Mouse (Mus musculus): ENCODE data around the gene Chrdl2.

Chrdl2 gene

DNA sequence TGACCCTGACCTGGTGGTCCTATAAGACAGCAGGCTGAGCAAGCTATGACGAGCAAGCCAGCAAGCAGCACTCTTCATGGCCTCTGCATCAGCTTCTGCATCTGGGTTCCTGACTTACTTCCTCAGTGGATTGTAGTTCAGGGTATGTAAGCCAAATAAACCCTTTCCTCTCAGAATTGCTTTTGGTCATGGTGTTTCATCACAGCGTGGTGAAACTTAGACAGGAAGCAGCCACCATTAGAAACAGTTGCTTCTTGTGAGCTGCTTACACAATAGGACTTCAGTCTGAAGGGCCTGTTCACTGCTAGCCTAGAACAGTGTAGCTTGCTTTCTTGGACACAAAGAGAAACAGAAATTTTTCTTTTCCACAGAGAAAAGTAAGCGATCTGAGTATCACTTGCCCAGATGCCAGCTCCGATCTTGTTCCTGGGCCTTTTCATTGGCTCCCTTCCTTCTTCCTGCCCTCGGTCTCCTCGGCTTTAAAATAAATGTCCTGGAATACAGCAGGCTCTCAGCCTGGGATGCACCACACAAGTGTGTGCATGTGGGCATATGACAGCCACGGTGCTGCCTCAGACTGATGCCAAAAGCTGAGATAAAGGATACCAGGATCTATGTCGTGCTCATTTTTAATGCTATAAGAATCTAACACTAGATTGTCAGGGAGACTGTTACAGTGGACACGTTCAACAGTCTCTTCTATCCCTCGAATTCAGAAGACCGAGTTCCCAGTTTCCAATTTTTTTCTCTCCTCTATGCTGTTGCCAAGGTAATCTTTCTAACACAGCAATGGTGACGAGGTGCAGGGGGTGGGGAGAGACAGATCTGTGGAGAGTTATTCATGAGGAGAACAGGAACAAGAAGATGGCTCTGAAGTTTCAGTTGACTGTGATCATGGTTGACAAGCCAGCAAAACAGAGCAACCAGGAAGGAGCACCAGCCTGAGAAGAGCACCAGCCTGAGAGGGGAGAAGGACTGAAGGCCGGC, 23.4 kb upstream of the Chrdl2 start:
- no peak for DNase-seq (ENCODE audit: low spot score in 2 of 2)

DNA sequence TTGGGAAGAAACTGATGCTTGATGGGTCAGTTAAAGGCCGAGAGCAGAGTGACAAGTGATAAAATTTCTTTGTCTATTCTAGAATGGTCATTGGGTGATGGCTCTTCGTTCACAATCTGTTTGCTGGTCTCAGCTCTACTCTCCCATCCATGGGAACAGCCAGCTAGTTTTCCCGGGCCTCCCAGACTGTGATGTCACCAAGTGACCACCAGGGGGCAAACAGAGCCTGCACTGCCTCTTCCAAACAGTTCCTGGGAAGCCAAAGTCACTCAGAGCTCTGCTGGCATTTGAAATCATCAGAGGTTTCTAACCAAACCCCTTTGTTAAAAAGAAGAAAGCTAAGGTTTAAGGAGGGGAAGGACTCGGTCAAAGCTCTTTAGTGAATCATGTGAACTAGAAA, 17.2 kb upstream of the Chrdl2 start:
- DNase-seq (ENCODE audit: low spot score in 2 of 2): no peak

DNA sequence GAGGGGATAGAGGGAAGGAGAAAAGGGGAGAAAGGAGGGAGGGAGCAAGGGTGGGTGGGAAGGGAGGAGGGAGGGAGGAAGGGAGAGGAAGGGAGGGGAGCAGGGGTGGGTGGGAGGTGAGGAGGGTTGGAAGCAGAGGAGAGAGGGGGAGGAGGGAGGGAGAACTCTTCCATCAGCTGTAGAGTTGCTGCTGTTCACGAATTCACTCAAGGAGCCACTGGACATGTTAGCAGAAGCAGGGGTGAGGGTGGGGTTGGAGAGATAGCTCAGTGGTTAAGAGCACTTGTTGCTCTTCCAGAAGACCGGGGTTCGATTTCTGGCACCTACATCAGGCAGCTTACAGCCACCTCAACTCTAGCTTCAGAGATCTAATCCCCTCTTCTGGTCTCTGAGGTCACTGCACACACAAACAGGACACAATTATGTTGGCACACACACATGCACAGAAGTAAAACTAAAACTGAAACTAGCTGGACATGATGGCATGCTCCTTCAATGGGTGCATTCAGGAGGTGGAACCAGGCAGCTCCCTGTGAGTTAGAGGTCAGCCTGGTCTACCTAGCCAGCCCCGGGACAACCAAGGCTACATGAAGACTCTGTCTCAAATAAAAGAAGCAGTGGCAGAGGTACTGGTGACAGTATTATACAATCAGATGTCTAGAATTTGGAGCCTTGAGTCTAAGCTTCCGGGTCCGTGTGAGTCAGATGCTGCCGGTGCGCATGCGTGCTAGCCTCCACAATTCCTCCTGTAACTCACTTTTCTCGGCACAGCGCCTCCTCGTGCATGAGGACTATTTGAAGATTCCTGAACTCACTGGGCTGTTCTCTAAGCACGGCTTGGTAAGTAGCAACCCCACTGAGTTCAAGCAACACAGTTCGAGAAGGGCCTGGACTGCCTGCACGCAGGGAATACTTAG, 15.9 kb upstream of the Chrdl2 start:
- no peak for DNase-seq (ENCODE audit: low spot score in 2 of 2)

DNA sequence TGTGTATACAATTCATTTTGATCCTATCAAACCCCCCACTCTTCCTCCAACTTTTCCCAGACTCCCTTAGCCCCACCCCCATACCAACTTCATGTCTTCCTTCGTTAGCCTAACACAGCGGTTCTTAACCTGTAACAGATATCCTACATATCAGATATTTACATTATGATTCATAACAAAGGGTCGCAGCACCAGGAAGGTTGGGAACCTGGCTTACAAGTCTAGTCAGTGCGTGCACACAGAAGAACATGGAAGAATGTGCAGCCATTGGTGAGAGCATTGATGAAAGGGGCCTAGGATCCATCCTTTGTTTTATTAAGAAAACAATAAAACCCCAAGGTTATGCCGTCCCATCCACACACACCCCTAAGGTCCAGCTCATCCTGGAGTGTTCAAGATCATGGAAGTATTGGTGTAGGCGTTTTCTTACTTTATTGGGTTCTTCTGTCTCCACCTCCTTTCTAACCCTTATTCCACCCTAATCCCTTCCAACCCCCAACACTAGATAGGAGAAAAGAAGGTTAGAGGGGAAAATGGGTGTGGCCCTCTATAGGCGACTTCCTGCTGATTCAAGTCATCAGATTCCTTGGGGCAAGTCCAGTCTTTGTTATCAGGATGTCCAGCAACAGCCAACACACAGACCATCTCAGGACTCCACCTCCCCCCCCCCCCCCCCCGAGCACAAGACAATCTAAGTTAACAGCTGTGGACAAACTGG, 14.8 kb upstream of the Chrdl2 start:
- DNase-seq (ENCODE audit: low spot score in 2 of 2): no peak

DNA sequence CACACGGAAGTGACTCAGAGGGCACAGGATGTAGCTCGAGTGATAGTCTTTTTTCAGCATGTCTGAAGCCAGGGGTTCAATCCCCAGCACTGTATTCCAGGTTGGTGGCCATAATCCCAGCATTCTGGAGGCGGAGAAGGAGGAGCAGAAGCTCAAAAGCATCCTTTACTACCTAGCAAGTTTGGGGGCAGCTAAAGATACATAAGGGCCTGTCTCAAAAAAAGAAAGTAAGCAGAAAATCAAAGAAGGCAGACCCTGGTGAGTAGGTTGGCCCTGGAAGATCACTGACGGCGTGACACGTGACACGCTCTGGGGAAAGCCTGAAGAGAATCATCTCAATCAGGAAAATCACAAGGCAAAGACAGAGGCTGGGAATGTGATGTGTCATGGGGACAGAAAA, 12.8 kb upstream of the Chrdl2 start:
- no peak for DNase-seq (ENCODE audit: low spot score in 2 of 2)

DNA sequence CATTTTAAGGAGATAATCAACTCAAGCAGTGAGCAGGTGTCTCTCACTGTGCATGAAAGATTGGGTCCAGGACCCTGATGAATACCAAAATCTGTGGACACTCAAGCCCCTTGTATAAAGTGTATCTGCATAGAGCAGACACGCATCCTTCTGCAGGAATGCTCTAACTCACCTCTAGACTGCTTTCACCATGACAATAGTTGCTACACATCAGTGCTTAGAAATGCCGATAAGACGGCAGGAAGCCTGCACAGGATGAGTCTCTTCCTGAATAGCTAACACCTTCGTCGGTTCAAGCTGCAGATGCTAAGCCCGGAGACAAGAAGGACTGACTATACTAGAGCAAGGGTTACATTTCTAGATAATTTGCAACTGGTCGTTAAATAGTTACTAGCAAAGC, 10.8 kb upstream of the Chrdl2 start:
- DNase-seq (ENCODE audit: low spot score in 2 of 2): no peak

DNA sequence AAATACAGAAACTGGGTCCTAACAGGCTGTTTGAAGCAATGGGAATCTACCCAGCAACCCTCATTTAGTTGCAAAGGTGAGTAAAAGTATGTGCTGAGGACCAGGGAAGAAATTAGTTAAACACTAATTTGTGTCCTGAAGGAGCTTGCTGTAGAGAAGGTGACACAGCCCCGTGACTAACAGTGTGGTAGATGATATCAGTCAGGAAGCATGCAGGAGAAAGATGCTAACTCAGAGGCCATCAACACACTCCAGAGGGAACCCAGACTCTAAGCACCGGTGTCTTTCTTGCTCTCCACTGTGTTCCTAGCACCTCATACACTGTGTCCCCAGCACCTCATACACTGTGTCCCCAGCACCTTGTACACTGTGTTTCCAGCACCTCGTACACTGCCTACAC, 7.3 kb upstream of the Chrdl2 start:
- DNase-seq (ENCODE audit: low spot score in 2 of 2): no peak

DNA sequence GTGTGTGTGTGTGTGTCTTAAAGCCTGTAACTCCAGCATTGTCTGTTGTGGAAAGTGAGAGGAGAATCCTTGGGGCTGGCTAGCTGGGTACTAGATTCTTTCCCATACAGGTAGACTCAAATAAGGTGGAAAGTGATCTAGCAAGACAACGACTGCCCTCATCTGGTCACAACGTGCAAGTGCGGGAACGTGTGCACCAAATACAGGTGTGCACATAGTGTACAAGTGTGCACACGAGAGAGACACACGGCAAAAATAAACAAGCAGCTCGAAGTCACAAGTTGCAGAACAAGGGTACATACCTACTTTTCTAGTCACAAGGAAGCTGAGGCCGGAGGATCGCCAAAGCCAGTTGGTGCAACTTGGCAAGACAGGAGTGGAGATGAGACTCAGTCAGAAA, 2.2 kb upstream of the Chrdl2 start:
- DNase-seq (ENCODE audit: low spot score in 2 of 2): no peak

DNA sequence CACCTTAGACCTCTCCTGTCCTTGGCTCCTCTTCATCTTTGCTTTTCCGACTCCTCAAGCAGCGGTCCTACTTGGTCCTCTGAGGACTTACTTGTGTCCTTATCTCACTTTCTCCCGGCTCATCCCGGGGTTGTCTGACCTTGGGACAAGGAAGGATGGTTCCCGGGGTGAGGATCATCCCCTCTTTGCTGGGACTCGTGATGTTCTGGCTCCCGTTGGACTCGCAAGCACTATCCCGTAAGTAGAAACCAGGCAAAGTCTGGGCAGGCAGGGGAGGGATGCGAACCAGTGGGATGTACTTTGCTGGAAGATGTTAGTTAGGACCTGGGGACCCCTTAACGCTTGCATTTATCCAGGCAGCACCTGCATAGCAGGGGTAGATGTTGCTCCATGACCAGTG, 439 bp downstream of the Chrdl2 start:
- DNase-seq (ENCODE audit: low spot score in 2 of 2): no peak

DNA sequence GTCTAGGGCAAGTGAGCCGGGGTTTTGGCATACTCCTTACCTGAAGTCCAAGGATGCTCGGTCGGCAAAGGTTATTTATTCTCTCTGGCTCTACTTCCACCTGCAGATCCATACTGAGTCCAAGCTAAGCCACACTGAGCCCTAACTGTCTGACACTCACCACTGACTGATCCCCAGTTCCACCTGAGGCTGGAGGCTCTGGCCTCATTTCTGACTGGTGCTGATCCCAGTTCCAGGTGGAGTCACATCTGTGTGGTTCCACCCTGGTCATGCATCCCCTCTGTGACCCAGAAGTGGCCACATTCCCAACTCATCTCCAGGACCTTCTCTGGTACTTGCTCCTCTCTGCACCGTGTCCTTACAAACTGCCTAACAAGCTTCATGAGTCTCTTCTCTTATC, 2.8 kb downstream of the Chrdl2 start:
- no peak for DNase-seq (ENCODE audit: low spot score in 2 of 2)

DNA sequence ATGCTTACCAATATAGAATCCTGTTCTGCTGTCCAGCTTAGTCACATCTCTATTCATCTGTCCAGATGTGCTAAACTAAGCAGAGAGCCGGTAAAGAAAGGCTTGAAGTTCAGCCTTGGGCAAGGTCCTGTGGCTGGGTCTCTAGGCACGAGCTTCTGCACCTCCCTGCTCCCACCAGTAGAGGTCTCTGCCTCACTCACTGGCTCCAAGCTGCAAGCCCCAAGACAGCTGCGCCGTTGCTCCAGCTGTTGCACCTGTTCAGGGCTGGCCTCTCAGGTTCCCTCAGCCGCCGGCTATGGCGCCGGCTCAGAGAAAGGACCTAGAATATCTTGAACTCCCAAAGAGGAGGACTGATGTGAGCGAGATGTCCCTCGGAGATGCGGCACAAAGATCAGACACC, 3.7 kb downstream of the Chrdl2 start:
- DNase-seq (ENCODE audit: low spot score in 2 of 2): peak; percentile 24 to 32

DNA sequence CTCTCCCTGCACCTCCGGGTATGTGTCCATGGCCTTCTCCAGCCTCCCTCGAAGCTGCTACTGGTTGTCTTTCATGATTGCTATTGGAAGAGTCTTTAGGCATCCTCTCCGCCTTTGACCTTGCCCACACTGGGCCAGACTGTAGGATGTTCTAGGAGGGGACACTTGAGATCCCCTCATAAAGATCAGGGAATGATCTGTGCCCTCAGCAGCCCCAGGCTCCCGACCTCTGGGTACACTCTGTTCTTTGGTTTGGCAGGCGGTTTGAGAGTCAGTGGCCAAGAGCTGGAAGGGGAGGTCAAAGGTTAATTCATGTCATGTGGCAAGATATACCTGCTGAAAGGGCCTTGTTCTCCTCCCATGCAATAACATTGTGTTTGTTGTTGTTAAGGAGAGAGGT, 4.7 kb downstream of the Chrdl2 start:
- no peak for DNase-seq (ENCODE audit: low spot score in 2 of 2)

DNA sequence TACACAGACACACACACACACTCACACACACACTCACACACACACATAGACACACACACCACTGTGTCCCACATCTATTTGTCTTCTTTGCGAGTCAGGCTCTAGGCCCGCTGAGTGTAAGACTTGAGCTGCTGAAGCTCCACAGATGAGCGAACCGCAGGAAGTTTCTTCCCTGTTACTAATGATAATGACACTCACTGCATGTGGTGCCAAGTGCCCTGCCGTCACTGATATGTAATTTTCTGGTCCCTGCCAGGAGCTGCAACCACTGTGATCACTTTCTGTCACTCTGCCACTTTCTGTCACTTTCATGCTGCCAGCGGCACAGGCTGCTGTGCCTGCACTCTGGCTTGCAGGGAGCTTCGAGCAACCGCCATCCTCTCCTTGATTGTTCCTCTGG, 6.1 kb downstream of the Chrdl2 start:
- DNase-seq (ENCODE audit: low spot score in 2 of 2): no peak

DNA sequence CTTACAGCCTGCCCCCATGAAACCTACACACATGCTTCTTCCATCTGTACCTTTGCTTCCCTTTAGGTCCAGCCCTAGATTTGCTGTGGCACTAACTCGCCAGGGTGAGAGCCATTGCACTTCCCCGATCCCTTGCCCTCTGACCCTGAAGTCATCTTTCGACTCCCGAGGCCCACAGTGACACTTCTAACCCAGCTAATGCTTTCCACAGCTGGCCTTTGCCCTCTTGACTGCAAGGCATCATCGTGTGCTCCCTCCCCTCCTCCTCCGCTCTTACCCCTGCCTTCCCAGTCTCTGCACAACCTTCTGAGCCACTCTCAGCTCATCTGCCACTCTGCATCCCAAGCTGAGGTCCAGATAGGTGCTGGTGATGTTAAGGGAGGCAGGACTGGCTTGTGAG, 6.5 kb downstream of the Chrdl2 start:
- DNase-seq (ENCODE audit: low spot score in 2 of 2): no peak

DNA sequence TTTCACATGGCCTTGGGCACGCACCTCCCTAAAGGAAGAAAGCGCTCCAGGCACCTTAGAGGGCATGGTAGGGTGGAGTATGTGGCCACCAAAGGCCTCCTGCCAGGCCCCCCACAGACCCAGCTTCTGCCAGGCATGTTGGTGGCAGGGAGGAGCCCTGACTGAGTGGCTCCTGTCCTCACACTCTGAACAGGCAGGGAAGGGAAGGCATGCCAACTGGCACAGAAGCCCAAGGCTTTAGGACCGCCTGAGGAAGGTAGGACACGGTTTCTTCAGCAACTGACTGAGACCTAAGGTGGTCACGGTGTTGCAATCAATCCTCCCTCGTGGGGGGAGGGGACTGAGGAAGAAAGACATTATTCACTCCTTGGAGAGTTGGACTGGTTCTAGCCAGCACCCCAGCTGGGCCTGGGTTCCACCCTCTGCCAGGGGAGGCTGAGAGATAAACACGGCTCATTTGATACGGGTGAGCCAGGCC, 8.2 kb downstream of the Chrdl2 start:
- DNase-seq (ENCODE audit: low spot score in 2 of 2): no peak

DNA sequence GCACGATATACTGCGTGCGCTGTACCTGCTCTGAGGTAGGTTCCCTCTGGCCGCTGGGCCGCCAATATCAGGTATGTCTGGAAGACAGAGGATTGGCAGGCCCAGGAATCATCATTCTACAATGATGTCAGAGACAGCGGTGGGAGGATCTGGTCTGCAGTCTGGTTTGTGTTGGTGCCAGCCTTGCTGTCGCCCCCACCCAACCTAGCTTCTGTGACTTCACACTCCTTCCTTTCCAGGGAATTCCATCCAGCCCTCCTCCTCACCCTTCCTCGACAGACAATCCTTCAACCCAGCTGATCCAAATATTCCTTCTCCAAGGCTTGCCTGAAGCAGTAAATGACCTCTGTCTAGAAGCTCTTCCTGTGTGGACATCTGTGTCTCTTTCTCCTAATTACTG, 11.1 kb downstream of the Chrdl2 start:
- no peak for DNase-seq (ENCODE audit: low spot score in 2 of 2)

DNA sequence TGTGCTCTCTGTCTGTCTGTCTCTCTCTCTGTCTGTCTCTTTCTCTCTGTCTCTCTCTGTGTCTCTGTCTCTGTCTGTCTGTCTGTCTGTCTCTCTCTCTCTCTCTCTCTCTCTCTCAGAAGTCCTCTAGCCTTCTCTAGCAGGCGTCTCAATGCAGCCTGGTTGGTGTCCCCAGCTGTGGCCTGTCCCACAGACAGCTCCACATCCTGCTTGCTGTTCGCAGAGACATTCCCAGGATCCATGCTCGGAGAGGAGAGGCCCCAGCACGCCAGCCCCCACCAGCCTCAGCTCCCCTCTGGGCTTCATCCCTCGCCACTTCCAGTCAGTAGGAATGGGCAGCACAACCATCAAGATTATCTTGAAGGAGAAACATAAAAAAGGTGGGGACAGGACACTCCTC, 21.4 kb downstream of the Chrdl2 start:
- no peak for DNase-seq (ENCODE audit: low spot score in 2 of 2)

DNA sequence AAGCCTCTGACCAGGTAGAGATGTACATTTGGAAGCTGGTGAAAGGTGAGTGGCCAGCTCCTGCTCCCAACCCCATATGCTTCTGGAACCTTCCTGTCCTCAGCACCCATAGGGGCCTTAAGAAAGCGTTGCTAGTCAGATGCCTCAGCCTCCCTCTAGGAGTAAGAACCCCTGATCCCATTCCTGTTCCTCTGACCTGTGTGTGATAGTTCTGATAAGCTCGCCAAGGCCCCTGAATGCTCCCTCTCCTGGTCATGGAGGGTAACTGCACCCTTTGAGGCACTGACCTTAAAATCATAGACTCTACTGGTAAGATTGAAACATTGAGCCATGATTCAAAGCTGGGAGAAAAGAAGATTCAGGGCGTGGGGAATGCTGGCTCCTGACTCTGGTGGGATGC, 23.3 kb downstream of the Chrdl2 start:
- DNase-seq (ENCODE audit: low spot score in 2 of 2): no peak

DNA sequence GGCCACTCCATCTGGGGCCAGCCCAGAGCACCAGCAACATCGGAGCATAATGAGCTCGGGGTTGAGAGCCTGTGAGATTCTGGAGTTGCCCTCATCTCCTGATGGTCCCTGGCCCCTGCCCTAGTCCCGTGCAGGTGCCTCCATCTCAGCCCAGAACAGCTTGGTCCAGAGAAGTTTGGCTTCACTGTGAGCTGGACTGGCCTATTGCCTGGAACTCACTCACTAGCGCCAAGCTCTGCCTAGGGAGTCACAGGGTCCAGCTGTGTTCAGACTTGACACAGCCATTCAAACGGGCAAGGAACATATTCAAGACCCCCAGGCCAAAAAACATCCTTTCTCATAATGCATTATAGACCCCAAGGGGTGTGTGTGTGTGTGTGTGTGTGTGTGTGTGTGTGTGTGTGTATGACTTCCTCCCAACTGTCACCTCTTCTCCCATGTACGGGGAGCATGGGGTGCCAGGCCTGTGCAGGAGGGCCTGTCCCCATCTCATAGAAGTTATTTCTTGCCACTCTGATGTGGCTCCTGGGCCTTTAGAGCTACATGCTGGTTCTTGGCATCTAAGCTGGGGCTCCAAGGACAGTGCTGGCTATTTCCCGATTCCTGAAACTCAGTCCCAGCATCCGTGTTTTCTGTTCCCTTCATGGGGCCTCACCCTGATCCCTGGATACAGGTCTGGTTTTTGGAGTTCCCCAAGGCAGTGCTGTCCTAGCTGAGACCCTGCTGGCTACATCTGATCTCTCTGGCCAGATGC, 25.2 kb downstream of the Chrdl2 start:
- no peak for DNase-seq (ENCODE audit: low spot score in 2 of 2)

DNA sequence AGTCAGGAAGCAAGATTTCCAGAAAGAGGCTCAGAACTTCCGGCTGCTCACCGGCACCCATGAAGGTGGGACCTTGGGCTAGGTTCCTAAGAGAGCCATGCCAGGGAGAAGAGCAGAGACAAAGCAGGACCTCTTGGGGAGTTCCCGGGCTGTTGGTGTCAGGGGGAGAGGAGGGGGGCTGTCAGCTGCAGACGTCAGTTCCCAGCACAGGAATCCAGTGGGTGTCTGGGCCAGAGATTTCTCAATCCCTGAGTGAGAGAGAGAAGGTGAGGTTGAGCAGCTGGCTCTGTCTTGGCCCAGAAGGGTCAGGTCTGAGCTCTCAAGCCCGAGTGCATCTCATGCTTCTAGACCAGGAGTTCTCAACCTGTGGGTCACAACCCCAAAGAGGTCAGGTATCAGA, 27.7 kb downstream of the Chrdl2 start:
- DNase-seq (ENCODE audit: low spot score in 2 of 2): no peak

DNA sequence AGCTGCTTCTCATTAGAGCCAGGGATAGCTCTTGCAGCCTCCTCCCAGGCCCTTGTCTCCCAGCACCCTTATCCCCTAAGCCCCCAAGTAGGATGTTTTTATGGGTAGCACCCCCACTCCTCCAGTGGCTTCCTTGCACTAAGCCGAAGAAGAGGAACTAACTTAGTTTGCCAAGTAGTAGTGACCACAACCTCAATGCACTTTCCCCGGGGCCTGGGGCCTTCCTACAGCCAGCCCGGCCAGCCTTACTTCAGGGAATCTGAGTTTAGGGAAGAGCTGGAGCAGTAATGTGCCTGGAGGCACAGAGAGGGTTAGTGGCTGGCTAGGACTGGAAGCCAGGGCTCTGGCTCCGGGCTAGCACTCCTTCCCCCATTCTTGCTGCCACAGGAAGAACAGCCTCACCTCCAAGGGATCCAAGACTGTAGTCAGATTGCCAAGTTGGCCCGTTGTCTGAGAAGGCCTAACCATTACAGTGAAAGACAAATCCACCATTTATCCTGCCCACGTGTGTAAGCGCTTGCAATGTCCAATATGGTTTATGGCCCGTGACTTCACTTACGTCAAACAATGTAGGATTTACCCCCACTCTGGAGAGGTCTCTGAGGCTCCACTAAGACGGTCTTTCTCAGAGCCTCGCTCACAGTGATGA, 29.0 kb downstream of the Chrdl2 start:
- DNase-seq (ENCODE audit: low spot score in 2 of 2): no peak

Data from spleen, postnatal 36 days (tissue).